Mouse (Mus musculus) layer of hippocampus, adult 18-20 months (tissue): ENCODE data around the gene Vps41. TPM values are rescaled to one million over a fixed set of nuclear protein-coding genes. Genes with fewer than 3 reads are reported as not detected.
A peak's percentile ranks its signal among the peaks of the same experiment; 100 is the strongest.

Experiments
- DNase-seq, 2 experiments: peaks; one replicate each; pipeline ENCODE4 v3.0.0; 2022; ENCODE audit warnings: low spot score in 2 of 2
- total RNA-seq, 2 experiments: library from RNA; stranded (reverse); gene quantifications; 2 replicates each; pipeline ENCODE4 v1.2.3; 2021

Gene Vps41
- total RNA-seq, 2 experiments from 2014 or later, result 152 to 154 TPM

- DNase-seq, result no peak
These were observed 74.6 kb downstream of the Vps41 start for GRCm38 (mm10) chr13:18791724-18792123.

GRCm38 (mm10) chr13:18794454-18794853 lies 77.4 kb downstream of the Vps41 start:
- DNase-seq, result no peak

GRCm38 (mm10) chr13:18797555-18797954 lies 80.5 kb downstream of the Vps41 start:
- DNase-seq, result no peak

GRCm38 (mm10) chr13:18800434-18800833 lies 83.3 kb downstream of the Vps41 start:
- no peak for DNase-seq

- DNase-seq, result no peak
These were observed 92.4 kb downstream of the Vps41 start for GRCm38 (mm10) chr13:18809465-18809864.

GRCm38 (mm10) chr13:18809978-18810675 lies 93.0 kb downstream of the Vps41 start:
- peak; percentile 40 to 83 for DNase-seq

GRCm38 (mm10) chr13:18824420-18825123 lies 107.5 kb downstream of the Vps41 start:
- peak in 1 of 2 experiments; percentile 36 for DNase-seq

GRCm38 (mm10) chr13:18827029-18827428 lies 109.9 kb downstream of the Vps41 start:
- no peak for DNase-seq

- peak in 1 of 2 experiments; percentile 16 for DNase-seq
These were observed 113.4 kb downstream of the Vps41 start for GRCm38 (mm10) chr13:18830486-18830885.

- DNase-seq, result no peak
These were observed 122.1 kb downstream of the Vps41 start for GRCm38 (mm10) chr13:18839231-18839630.

- no peak for DNase-seq
These were observed 123.3 kb downstream of the Vps41 start for GRCm38 (mm10) chr13:18840366-18840765.

- no peak for DNase-seq
These were observed 123.9 kb downstream of the Vps41 start for GRCm38 (mm10) chr13:18841019-18841418.

- no peak for DNase-seq
These were observed 124.7 kb downstream of the Vps41 start for GRCm38 (mm10) chr13:18841752-18842282.

GRCm38 (mm10) chr13:18842556-18842955 lies 125.5 kb downstream of the Vps41 start:
- no peak for DNase-seq

GRCm38 (mm10) chr13:18843546-18843945 lies 126.5 kb downstream of the Vps41 start:
- DNase-seq, result no peak

- DNase-seq, result no peak
These were observed 130.3 kb downstream of the Vps41 start for GRCm38 (mm10) chr13:18847386-18847785.

- DNase-seq, result no peak
These were observed 132.5 kb downstream of the Vps41 start for GRCm38 (mm10) chr13:18849563-18849962.

- no peak for DNase-seq
These were observed 134.1 kb downstream of the Vps41 start for GRCm38 (mm10) chr13:18851182-18851581.

- DNase-seq, result no peak
These were observed 135.6 kb downstream of the Vps41 start for GRCm38 (mm10) chr13:18852718-18853117.

GRCm38 (mm10) chr13:18856026-18856802 lies 139.1 kb downstream of the Vps41 start:
- peak; percentile 42 to 62 for DNase-seq

GRCm38 (mm10) chr13:18858183-18858582 lies 141.1 kb downstream of the Vps41 start:
- DNase-seq, result peak; percentile 85 to 95

GRCm38 (mm10) chr13:18859389-18859788 lies 142.3 kb downstream of the Vps41 start:
- DNase-seq, result no peak
